Mouse (Mus musculus) thymus, adult 18-20 months (tissue): ENCODE data around the gene Rfpl4b.
"Not testable (repeated sequence)": the region's sequence is repeated elsewhere in the genome, so short reads cannot be mapped to it uniquely, and the experiment has no call there.

ENCODE experiments used
- DNase-seq, 2 experiments: peaks; one replicate each; pipeline ENCODE4 v3.0.0; 2022; ENCODE audit warnings: mixed read lengths in 2 of 2

The Rfpl4b gene

DNA sequence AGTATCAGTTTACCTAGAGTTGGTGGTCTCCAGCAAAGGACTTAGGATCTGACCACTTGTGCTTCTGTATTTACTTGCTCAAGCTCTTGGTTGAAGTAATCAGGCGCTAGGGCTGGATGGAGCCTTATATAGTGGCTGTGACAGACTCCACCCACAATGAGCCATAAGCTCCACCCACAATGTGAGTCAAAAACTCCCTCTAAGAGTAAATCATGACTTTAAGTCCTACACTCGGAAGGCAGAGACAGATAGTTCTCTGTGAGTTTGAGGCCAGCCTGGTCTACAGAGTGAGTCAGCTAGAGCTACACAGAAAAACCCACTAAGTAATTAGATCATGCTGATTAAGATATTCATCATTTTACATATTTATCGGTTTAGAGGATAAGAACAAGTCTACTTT lies at the start of gene Rfpl4b:
Gene Rfpl4b (minus strand): TSS at position 101 of the 400 bp plus-strand sequence.
- DNase-seq, result no peak

- no peak for DNase-seq
These were observed 33.6 kb upstream of the Rfpl4b start for GRCm38 (mm10) chr10:38855186-38855585.

DNA sequence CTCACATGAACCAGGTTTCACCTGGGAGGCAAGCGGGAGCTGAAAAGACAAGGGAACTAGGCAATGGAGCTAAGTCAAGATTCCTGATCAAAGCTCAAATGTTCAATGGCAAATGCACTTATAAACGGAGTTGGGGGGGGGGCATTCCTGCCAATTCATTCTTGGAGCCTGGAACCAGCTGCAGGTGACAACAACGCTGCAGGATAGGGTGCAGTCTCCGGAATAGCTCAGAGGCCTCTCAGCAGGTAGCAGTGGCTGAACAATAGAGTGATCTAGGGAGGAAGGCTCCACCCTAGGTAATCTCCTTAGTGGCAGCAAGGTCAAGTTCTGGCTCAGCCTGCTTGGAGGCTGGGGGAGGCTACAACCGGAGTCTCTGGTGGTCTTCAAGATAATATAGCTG lies 28.4 kb upstream of the Rfpl4b start:
- DNase-seq, result not testable (repeated sequence)

DNA sequence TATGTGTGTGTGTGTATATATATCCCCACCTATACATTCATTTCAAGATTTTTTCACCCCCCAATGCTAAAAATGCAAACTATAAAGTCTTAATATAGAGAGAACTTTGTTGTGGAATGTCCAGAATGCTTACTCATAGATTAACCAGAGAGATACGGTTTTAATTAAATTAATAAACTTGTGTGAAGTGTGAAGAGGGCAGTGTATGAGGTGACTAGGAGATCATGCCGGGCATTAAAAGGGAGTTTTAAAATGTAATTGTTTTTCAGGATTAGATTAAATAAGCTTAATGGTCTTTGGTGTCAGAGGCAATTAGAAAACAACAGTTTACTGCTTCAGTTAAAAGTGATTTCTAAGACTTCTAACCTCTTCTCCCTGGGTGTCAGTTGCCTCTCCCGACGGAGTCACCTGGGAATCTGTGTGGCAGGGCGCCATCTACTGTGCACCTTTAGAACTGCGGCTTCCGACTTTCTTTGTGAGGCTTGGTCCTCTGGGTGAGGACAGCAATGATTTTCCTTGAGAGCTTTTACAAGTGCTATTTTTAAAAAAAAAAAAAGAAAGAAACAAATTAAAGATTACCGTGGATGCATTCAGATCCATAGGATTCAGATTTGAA lies 27.4 kb upstream of the Rfpl4b start:
- DNase-seq, result peak; percentile 4 to 9

- no peak for DNase-seq
These were observed 26.7 kb upstream of the Rfpl4b start for GRCm38 (mm10) chr10:38848231-38848630.

DNA sequence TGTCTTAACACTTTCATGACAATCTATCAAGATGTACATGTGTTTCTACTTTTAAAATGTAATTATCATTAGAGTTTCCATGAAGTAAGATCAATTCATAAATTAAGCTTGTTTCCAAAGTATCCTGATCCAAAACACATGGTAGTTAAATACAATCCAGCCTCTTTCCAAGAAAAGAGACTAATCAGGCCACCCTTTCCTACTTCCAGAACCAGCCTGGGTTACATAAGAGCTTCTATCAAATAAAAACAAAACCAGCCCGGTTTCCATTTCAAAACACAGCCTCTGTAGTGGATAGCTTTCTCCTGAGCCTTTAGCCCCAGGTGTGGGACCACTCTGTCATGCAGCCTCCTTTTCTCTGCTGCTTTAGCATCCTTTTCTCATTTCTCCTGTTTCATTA lies 2.2 kb upstream of the Rfpl4b start:
- no peak for DNase-seq

GRCm38 (mm10) chr10:38806056-38806455 lies 15.5 kb downstream of the Rfpl4b start:
- DNase-seq, result no peak

GRCm38 (mm10) chr10:38804047-38804446 lies 17.5 kb downstream of the Rfpl4b start:
- DNase-seq, result no peak

DNA sequence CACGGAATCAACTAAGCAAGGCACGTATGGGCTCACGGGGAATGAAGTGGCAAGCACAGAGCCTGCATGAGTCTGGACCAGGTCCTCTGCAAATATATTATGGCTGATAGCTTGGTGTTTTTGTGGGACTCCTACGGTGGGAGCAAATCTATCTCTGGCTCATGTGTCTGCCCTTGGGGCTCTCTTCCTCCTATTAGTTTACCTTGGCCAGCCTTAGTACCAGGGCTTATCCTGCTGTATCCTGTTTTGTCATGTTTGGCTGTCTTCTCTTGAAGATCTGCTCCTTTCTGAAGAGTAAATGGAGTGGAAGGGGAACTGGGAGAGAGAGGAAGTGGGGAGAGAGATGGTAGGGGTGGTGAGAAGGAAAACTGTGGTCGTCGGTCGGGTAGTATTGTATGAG lies 18.3 kb downstream of the Rfpl4b start:
- DNase-seq, result no peak

DNA sequence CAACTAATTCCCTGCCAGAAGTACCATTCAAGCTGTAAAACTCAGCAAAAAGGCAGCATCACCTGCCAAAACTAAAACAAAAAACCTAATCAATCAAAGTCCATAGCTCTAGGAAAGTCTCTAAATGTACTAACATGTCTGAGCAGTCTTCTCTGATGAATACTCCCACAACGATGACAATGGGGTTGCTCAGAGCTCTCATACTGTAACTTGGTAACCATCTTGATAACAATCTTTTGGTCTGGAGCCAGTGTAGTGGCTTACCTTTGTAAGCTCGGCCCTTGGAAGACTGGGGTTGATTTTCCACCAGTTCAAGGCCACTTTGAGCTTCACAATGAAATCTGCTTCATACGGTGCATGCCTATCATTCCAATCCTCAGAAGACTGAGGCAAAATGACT lies 33.0 kb downstream of the Rfpl4b start:
- DNase-seq, result no peak
